Mouse (Mus musculus): ENCODE measurements around the gene Ms4a6d. TPM values are rescaled to one million over a fixed set of nuclear protein-coding genes. Genes with fewer than 3 reads are reported as not detected.
"Not testable (repeated sequence)": the region's sequence is repeated elsewhere in the genome, so short reads cannot be mapped to it uniquely, and the experiment has no call there.

The Ms4a6d gene
- polyA plus RNA-seq, 1 experiment: 2.2 TPM

GRCm38 (mm10) chr19:11589891-11590449, 14.7 kb downstream of the Ms4a6d start:
- TF ChIP-seq CTCF (IDR thresholded peaks at IDR 0.05; ENCODE audit: borderline replicate concordance, insufficient read depth, low read length) (no peak), POLR2A (IDR thresholded peaks at IDR 0.05; ENCODE audit: low read depth, low read length) (no peak)
- H3K4me1 ChIP-seq (ENCODE audit: control insufficient read depth, insufficient read depth, low read length): no peaks in the 10 kb centered on the region; the same call in 1 of the 2 replicates

GRCm38 (mm10) chr19:11589205-11589604, 15.4 kb downstream of the Ms4a6d start:
- H3K27ac ChIP-seq (ENCODE audit: insufficient read depth, low read length): no peak overlapping the region
- H3K4me3 ChIP-seq (ENCODE audit: insufficient read depth, low read length): no peak overlapping the region
- TF ChIP-seq CTCF (IDR thresholded peaks at IDR 0.05; ENCODE audit: borderline replicate concordance, insufficient read depth, low read length) (no peak), POLR2A (IDR thresholded peaks at IDR 0.05; ENCODE audit: low read depth, low read length) (no peak)
- H3K4me1 ChIP-seq (ENCODE audit: control insufficient read depth, insufficient read depth, low read length): no peaks in the 10 kb centered on the region; the same call in 1 of the 2 replicates

More at GRCm38 (mm10) chr19:11589891-11590449, 14.7 kb downstream of the Ms4a6d start:
- no peak overlapping the region for H3K27ac ChIP-seq (ENCODE audit: insufficient read depth, low read length)
- no peak overlapping the region for H3K4me3 ChIP-seq (ENCODE audit: insufficient read depth, low read length)

GRCm38 (mm10) chr19:11574965-11575364, 29.7 kb downstream of the Ms4a6d start:
- H3K4me3 ChIP-seq (ENCODE audit: insufficient read depth, low read length): no peak overlapping the region
- H3K27ac ChIP-seq (ENCODE audit: insufficient read depth, low read length): no peak overlapping the region
- no peaks in the 10 kb centered on the region for H3K4me1 ChIP-seq (ENCODE audit: control insufficient read depth, insufficient read depth, low read length)
- no peak for TF ChIP-seq POLR2A (IDR thresholded peaks at IDR 0.05; ENCODE audit: low read depth, low read length)
- TF ChIP-seq CTCF (IDR thresholded peaks at IDR 0.05; ENCODE audit: borderline replicate concordance, insufficient read depth, low read length): no peak

GRCm38 (mm10) chr19:11559560-11559959, 45.1 kb downstream of the Ms4a6d start:
- H3K27ac ChIP-seq (ENCODE audit: insufficient read depth, low read length); H3K4me3 ChIP-seq (ENCODE audit: insufficient read depth, low read length); H3K4me1 ChIP-seq (ENCODE audit: control insufficient read depth, insufficient read depth, low read length): not testable (repeated sequence)

GRCm38 (mm10) chr19:11554726-11555125, 49.9 kb downstream of the Ms4a6d start:
- H3K4me1 ChIP-seq (ENCODE audit: control insufficient read depth, insufficient read depth, low read length): no peaks in the 10 kb centered on the region
- no peak overlapping the region for H3K27ac ChIP-seq (ENCODE audit: insufficient read depth, low read length)
- no peak for TF ChIP-seq CTCF (IDR thresholded peaks at IDR 0.05; ENCODE audit: borderline replicate concordance, insufficient read depth, low read length)
- TF ChIP-seq POLR2A (IDR thresholded peaks at IDR 0.05; ENCODE audit: low read depth, low read length): no peak
- H3K4me3 ChIP-seq (ENCODE audit: insufficient read depth, low read length): no peak overlapping the region

- H3K27ac ChIP-seq (ENCODE audit: insufficient read depth, low read length): no peak overlapping the region
- no peak for TF ChIP-seq CTCF (IDR thresholded peaks at IDR 0.05; ENCODE audit: borderline replicate concordance, insufficient read depth, low read length)
- TF ChIP-seq POLR2A (IDR thresholded peaks at IDR 0.05; ENCODE audit: low read depth, low read length): no peak
- H3K4me3 ChIP-seq (ENCODE audit: insufficient read depth, low read length): no peak overlapping the region
- no peaks in the 10 kb centered on the region for H3K4me1 ChIP-seq (ENCODE audit: control insufficient read depth, insufficient read depth, low read length)
Measured at GRCm38 (mm10) chr19:11547911-11548310, 56.7 kb downstream of the Ms4a6d start.

GRCm38 (mm10) chr19:11544383-11544782, 60.3 kb downstream of the Ms4a6d start:
- not testable (repeated sequence) for H3K4me3 ChIP-seq (ENCODE audit: insufficient read depth, low read length); H3K27ac ChIP-seq (ENCODE audit: insufficient read depth, low read length)

GRCm38 (mm10) chr19:11540166-11540821, 64.4 kb downstream of the Ms4a6d start:
- H3K4me1 ChIP-seq (ENCODE audit: control insufficient read depth, insufficient read depth, low read length); H3K27ac ChIP-seq (ENCODE audit: insufficient read depth, low read length); H3K4me3 ChIP-seq (ENCODE audit: insufficient read depth, low read length): not testable (repeated sequence)

More at GRCm38 (mm10) chr19:11544383-11544782, 60.3 kb downstream of the Ms4a6d start:
- not testable (repeated sequence) for H3K4me1 ChIP-seq (ENCODE audit: control insufficient read depth, insufficient read depth, low read length)

- no peak overlapping the region for H3K4me3 ChIP-seq (ENCODE audit: insufficient read depth, low read length)
- TF ChIP-seq CTCF (IDR thresholded peaks at IDR 0.05; ENCODE audit: borderline replicate concordance, insufficient read depth, low read length) (no peak), POLR2A (IDR thresholded peaks at IDR 0.05; ENCODE audit: low read depth, low read length) (no peak)
- no peaks in the 10 kb centered on the region for H3K4me1 ChIP-seq (ENCODE audit: control insufficient read depth, insufficient read depth, low read length)
- no peak overlapping the region for H3K27ac ChIP-seq (ENCODE audit: insufficient read depth, low read length)
Measured at GRCm38 (mm10) chr19:11537336-11537735, 67.3 kb downstream of the Ms4a6d start.

Other genes with a start within 250 kb of the Ms4a6d start
- gene Ms4a4a, start 229.3 kb downstream of the Ms4a6d start, polyA plus RNA-seq (2011; ENCODE audit: insufficient read length, low read depth, missing spikeins): not detected in 2 replicates
- gene Ms4a4c, start 200.1 kb downstream of the Ms4a6d start, polyA plus RNA-seq (2011; ENCODE audit: insufficient read length, low read depth, missing spikeins): not detected in 2 replicates
- gene Ms4a4b, start 161.3 kb downstream of the Ms4a6d start, polyA plus RNA-seq (2011; ENCODE audit: insufficient read length, low read depth, missing spikeins): not detected in 2 replicates
- gene Ms4a6c, start 135.5 kb downstream of the Ms4a6d start, polyA plus RNA-seq (2011; ENCODE audit: insufficient read length, low read depth, missing spikeins): 3.0 TPM in 1 of 2 replicates, not detected in the other
- gene Gm8369, start 118.9 kb downstream of the Ms4a6d start, polyA plus RNA-seq (2011; ENCODE audit: insufficient read length, low read depth, missing spikeins): not detected in 2 replicates
- gene Ms4a6b, start 88.3 kb downstream of the Ms4a6d start, polyA plus RNA-seq (2011; ENCODE audit: insufficient read length, low read depth, missing spikeins): 1.1 TPM in 1 of 2 replicates, not detected in the other
- gene Ms4a4d, start 68.0 kb downstream of the Ms4a6d start, polyA plus RNA-seq (2011; ENCODE audit: insufficient read length, low read depth, missing spikeins): 0.43 and 1.0 TPM in 2 replicates
- not detected in 2 replicates for gene Ms4a2, start 18.9 kb upstream of the Ms4a6d start, polyA plus RNA-seq (2011; ENCODE audit: insufficient read length, low read depth, missing spikeins)
- gene Ms4a3, start 36.0 kb upstream of the Ms4a6d start, polyA plus RNA-seq (2011; ENCODE audit: insufficient read length, low read depth, missing spikeins): not detected in 2 replicates
- not detected in 2 replicates for gene Oosp2, start 55.7 kb upstream of the Ms4a6d start, polyA plus RNA-seq (2011; ENCODE audit: insufficient read length, low read depth, missing spikeins)
- gene Oosp1, start 86.3 kb upstream of the Ms4a6d start, polyA plus RNA-seq (2011; ENCODE audit: insufficient read length, low read depth, missing spikeins): not detected in 2 replicates
- gene Oosp3, start 92.2 kb upstream of the Ms4a6d start, polyA plus RNA-seq (2011; ENCODE audit: insufficient read length, low read depth, missing spikeins): not detected in 2 replicates
- not detected in 2 replicates for gene Gif, start 142.7 kb upstream of the Ms4a6d start, polyA plus RNA-seq (2011; ENCODE audit: insufficient read length, low read depth, missing spikeins)
- gene Mrpl16, start 165.5 kb upstream of the Ms4a6d start, polyA plus RNA-seq (2011; ENCODE audit: insufficient read length, low read depth, missing spikeins): 29.2 and 34.4 TPM in 2 replicates
- 10.4 and 14.8 TPM in 2 replicates for gene Stx3, start 214.6 kb upstream of the Ms4a6d start, polyA plus RNA-seq (2011; ENCODE audit: insufficient read length, low read depth, missing spikeins)
- gene Olfr1417, start 234.4 kb upstream of the Ms4a6d start, polyA plus RNA-seq (2011; ENCODE audit: insufficient read length, low read depth, missing spikeins): not detected in 2 replicates

Measured in embryonic fibroblast, embryonic 13.5 days (primary cell).